Mouse (Mus musculus) retina, postnatal 7 days (tissue): ENCODE data around the gene Gpc6.

Source experiments
- DNase-seq: peaks from one replicate; pipeline ENCODE4 v3.0.0-alpha.2; 2012; ENCODE audit warnings: low read depth, low spot score

Gene Gpc6

DNA sequence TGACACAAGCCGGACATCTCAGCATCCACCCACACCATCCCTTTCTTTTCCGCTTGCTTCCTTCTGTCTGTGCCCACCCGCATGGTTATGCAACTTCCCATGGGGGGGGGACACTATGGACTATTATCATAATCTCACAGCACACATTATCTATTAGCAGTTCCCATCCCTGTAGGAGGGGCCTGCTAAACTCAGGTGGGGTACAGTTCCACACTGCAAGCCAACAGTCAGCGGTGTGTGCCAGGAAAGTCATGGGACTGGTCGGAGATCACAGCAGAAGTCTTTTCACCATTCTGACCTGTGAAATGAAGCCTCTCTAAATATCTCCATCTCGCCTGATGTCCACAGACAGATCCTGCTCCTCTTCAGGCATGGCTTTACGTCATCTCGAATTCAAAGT, 770.5 kb downstream of the Gpc6 start:
- no peak for DNase-seq

DNA sequence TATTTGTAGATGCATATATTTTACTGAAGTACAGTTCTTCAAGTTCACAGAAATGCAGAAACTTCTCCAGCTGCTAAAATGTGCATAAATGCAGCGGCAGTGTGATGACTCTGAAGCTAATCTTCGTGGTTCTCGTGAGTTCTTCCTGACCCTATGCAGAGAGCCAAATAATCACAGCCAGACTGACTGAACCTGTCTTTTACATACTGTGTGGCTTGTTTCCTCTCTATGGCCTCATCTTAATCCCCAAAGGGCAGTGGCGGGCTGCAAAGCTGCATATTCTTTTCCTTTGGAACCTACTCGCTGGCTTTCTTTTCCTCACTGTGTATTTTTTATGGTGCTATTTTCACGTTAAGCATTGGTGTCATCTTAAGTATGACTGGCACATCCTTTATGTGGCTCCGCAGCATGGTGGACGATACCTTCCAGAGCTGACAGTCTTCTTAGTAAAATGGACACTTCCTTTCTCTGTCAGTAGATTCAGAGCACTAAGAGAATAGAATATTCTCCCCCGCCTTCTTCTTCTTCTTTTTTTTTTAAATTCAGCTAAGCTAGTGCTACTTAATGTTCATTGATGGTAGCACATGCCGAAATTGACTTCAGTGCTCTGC, 775.7 kb downstream of the Gpc6 start:
- DNase-seq = no peak

DNA sequence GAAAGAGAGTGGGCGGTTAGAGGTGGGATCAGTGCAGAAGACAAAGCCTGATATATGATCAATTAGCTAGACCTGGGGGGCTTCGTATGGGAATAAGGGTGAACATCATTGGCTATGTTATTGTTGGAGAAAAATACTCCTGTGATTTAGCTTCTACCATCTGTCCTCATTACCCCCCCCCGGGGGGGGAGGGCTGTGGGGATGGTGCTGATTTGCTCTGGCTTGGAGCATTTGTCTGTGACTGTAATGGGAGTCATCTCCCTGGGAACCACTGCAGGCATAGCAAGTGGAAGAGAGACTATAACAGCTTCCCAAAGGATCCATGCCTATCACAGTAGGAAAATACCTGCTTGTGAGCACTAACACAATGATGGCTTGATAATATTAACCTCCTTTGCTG, 783.7 kb downstream of the Gpc6 start:
- DNase-seq = no peak

DNA sequence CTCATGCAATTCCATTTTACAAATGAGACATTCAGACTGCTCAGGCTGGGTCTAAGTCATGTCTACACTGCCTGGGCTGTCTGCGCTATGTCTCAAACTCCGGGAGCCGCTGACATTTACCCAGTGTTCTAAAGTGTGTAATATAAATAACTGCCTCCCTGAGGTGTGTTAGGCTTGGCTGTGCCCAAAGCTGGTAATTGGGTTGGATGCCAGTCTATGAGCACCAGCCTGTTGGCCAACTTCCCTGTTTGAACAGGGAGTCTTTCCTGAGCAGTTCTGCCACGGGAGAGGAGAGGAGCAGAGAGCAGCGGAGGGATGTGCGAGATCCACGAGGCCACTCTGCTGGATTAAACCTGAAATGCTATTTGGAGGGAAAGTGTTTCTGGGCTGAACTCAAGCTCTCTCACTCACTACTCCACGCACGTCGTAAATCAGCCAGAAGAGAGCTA, 785.4 kb downstream of the Gpc6 start:
- no peak for DNase-seq

DNA sequence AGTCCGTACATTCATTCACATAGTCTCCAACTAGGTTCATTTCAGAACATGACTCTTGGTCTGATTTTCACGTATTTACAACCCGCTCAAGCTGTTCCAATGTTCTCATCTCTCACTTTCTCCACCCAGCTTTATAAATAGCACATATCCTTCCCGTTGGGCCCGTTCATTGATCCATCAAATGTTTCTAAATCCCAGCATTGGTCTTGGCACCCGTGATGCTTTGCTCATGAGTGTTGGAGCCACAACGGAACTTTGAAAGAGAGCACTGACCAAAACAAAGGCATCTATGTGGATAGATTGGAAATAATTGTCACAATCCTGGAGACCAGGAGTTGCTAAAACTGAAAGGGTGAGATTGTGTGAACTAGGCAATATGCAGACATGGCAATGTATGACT, 787.2 kb downstream of the Gpc6 start:
- DNase-seq = no peak

DNA sequence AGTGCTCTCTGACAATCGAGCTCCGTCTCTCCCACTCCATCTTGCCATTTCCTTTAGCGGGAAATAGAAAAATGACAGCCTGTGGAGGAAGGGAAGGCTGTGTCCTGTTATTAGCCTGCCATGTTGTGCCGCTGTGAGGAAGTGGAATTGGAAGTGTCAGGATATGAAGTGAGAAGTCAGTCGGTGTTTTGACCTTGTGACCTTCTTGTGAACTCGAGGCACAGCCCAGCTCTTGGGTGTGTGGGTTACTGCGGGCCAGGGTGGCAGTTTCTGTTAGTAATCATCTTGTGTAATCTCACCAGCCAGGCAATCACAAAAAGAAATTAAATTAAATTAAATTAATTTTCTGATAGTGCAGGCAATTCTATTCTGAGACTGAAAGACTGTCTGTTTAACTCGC, 789.0 kb downstream of the Gpc6 start:
- DNase-seq = no peak

DNA sequence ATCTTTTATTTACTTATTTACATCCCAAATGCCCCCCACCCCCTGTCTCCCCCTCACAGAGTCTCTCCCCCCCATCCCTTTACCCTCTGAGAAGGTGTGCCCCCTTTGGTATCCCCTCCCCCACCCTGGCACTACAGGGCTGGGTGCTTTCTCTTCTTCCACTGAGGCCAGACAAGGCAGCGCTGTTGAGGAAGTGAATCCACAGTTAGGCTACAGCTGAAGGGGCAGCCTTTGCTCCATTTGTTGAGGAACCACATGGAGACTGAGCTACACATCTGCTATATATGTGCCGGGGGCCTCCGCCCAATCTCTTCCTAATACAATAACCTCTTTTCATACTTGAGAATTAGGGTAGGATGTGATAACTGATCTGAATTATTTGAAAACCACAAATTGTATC, 791.2 kb downstream of the Gpc6 start:
- DNase-seq = no peak

DNA sequence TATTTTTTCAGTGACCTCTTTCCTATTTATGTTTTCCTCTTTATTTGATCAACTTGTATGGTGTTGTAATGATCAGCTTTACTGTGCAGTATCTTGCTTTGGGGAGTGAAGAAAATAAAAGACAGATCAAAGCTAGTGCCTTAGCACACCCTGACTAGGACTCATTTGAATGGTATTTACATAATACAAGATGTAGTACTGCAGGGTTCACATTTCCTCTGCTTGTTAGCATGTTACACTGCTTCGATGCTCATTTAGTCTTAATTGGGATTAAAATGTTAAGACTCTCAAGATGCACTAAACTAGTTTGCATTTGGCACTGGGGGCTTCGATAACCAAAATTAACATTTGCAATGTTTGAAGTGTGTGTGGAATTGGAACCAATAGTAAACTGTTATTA, 803.6 kb downstream of the Gpc6 start:
- DNase-seq = no peak

DNA sequence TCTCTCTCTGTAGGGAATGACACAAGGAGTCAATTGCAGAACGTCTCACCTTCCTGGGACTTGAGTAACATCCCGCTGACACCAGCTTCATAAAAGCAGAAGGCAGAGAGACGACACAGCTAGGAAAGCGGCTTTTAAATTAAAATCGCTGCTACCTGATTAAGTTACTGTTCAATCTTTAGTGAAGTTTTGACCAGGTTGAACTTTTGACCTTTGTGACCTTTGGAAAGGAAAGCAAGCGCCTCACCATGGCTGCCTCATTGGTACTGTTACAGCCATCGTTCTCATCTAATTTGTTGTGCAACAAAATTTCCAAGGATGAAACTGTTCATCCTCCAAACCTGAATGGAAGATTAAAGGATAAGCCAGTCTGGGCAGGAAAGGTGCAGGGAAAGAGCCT, 830.1 kb downstream of the Gpc6 start:
- no peak for DNase-seq

DNA sequence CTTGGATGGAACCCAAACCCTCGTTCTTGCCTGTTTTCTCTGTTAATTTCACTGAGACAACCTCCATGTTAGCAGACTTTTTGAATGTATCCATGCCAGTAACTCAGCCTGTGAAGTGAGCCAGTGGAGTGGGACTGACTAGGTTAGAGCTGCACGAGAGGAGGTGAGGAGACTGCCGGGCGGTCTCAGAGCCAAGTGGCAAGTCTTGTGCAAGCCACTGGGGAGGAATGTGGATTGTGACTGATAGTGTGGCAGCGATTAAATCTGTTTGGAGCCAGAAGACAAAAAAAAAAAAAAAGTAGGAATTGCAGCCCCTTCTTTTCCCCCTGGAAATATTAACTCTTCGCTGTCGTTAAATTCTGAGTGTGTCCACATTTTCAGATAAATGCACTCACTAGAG, 831.4 kb downstream of the Gpc6 start:
- no peak for DNase-seq

DNA sequence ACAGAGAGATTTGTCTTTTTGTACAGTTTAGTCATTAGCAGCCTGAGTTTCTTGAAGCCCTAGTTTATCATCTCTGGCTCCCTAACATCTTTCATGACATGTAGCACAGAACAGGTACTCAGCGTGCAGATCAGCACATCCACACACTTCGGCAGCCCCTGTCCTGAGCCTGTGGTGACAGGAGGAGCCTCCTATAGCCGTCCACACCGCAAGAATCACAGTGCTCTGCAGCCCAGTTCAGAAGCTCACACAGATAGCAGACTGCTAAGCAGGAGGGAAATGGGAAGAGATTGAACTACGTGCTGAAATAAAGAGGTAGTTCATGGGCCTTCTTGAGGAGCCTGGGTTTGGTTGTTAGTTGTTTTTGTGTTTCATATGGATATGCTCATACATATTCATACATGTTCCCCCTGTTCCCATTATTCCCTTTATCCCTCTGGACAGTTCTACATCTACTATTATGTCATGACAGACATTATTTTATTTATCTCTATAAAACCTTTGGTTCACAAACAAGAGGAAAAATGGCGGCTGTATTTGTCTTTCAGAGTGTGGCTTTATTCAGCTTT, 832.8 kb downstream of the Gpc6 start:
- DNase-seq = no peak

DNA sequence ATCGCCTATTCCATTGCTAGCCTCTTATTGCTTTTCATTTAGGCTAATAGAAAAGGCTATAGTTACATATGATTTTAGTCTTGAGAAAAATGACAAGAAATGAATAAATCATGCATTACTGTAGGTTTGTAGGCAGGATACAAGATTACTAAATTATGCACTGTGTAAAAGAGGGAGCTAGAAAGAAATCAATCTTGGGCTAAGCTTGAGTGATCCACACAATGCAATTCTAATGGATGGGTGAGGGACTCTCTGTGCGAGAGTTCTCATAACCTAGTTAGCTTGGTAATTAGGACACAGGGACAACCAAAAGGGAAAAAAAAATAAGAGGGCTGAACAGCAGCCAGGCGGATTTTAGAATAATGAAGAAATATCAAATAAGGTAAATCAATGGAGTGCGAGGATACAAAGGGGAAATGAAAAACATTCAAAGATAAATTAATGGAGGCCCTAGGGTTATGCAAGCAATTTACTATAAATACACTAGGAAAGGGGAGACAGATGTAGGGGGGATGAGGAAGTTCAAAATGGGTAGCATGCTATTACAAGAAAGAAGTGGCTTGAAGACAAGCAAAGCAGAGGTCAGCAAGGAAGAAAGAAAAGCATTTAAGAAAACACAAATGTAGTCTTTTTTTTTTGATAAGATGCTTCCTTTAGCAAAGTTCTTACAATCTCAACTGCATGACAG, 835.9 kb downstream of the Gpc6 start:
- no peak for DNase-seq

DNA sequence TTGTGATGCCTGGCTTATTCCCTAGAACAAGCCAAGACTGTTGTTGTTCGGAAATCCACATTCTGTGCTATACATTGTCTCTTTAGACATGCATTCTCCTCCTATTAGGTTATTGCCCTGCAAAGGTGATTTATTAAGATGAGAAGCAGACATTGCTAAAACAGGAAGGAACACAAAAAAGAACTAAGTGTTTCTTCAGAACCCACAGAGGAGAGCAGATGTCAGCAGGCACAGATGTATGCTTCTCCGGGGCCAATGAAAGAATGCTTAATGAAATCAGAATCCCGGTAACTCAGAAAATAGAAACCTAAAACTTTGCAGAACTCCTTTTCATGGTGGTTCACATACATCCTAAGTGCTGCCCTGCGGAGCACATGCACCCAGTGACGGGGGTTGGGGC, 837.8 kb downstream of the Gpc6 start:
- DNase-seq = no peak

DNA sequence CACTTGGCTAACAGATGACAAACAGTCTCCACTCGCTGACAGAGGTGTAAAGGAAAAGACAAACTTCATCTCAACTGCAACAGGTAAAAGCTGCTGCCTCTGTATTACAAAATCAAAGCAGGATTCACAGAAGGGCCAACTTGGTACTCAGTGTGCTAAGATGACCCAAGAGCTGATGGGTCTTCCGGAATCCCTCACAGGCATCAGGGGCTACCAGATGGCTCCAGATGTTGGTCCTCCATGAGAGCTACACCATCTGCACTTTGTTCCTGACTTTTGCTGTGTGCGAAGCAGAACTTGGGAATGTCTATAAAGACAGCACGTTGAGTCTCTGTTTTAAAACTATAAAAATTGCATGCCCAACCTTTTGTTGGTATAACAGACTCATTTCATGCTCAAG, 842.7 kb downstream of the Gpc6 start:
- no peak for DNase-seq

DNA sequence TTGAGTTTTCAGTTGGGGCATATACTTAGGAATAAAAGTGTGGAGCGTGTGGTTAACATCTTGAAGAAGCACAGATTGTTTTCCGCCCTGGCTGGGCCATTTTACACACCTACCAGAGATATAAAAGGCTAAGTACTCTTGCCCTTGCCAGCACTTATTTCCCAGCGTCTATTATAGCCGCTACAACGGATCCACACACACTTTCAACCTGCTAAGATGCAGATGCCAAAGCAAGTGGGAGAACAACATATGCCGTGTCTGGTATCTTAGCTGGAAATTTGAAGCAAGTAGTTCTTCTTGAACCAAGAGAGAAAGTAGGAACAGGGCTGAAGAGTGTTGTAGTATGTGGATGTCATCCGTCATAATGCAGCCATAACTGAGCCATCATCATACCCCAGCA, 843.6 kb downstream of the Gpc6 start:
- no peak for DNase-seq

DNA sequence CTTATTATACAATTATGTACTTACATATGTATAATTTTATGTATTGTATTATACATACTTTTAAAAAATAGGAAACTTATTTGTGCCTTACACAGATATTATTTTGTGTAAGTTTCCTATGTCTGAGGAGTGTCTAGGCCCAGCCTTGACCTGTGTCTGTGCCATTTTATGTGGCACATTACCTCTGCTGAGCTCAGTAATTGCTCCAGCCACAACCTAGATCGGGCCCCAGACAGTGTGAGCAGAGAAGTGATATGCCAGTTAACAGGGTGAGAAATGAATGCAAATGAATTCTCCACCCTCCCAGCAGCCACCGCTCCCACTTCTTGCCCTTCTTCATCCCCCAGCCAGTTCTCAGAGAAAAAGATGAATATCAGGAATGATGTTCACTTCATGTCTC, 848.3 kb downstream of the Gpc6 start:
- no peak for DNase-seq

DNA sequence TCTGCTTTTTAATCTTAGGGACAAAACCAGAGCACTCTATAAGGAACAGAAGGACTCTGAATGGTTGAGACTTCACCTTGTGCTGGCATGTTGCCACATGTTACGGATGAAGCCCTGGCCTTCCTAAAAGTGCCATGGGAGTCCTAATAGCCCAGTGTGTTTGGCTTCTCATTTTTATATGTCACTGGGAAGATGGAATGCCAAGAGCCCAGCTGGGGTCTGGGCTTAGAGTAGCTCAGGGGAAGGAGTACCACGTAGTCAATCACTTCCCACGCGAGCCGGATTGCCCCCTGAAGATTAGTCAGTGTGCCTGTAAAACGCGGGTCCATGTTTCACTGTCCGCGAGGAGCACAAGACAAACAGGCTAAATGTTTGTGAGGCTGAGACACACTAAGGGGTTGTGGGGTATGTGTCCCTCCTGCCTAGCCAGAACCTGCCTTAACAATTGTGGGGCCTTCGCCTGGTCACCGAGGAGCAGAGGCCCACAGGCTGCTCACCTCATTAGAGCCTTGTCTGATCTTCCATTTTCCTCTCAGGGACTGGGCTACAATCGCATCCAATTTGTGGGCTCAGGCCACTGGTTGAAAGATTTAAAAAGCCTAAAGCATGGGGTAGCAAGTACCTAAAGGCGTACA, 852.9 kb downstream of the Gpc6 start:
- no peak for DNase-seq

DNA sequence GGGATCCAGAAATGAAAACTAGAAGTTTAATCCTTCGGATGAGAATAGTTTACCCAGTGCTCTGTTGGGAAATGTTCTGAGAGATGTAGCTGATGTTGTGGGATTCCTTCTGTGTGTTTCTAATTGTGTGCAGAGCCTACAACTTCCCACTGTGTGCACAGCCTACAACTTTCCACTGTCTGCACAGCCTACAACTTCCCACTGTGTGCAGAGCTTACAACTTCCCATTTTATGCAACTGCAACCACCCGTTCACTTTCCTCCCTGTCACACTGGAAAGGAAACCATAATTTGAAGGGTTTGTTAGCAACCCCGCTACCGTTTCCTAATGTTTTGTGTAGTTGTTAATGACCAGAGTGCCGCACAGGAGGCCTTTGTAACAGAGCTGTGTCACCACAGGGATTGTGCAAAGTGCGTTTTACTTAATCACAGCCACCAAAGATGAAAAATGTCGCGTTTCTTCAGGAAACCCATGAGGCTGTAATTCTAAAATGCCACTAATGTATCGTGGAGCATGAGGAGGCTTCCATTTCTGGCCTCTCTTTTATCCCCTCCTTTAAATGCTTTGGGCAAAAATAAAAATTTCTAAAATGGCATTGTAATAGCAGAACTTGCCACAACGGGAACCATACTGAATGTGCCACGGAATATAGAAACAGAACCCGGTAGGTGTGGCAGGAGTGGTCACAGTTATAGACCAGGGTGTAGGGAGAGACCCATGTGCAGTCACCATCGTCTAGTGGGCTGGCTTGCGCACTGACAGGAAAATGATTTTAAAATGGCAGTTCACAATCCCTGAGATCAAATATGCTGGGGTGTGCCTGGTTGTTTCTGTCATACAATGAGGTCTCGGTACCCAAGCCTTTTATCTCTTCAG, 853.7 kb downstream of the Gpc6 start:
- DNase-seq = no peak

DNA sequence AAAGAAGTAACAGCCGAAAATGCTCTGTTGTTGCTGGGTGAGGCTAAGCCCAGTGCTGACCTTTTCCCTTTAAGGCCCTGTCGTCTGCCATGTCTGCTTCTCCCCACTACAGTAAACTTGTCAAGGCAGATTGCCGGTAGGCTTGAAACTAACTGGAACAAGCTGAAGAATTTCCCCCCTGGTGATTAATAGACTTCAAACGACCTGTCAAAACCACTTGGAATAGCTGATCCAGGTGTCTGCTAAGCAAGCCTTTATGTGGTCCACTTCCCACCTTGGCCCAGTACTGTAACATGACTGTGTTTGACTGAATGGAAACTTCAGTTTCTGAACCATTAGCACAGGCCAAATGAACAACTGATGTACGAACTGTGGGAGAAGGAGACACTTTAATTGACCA, 856.6 kb downstream of the Gpc6 start:
- no peak for DNase-seq

DNA sequence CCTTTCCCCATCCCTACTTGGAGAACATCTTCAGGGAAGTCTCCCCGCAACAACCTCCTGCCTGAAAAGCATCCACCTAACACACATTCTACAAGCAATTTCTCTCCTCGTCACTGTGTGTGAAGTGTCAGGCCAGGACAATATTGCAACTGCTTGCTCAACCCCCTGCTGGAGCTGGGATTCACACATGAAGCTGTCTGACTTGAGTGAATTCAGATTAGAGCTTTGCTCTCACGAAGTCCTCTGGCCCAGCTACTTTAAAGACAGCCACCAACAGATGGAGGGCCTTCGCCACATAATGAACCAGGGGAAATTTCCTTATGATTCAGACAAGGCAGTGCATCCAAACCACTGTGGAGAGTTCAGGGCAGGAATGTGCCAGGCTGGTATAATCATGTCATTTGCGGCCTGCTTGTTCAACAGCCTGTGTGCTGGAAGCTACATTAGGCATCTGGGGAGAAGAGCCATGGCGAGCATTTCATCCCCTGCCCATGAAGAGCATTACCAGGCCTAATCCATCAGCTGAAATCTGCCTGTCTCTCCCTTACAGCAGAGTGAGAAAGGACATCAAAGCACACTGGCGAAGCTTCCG, 858.7 kb downstream of the Gpc6 start:
- DNase-seq = peak; percentile 8

DNA sequence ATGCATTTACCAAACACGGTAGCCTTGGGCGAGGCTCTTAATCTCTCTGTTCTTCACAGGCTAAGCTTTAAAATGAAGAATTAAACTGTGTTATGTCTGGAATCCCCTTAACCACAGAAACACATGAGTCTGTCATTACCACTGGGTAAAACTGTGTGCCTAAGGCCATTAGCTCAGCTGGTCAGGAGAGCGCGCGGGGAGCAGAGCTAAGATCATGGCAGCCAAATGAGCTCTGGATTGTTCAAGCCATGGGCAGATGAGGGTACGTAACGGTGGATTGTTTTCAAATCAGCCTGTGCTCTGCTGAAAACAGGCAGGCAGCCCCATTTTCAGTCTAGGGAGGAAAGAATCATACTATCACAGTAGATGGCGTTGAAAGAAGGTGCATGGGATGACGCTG, 859.8 kb downstream of the Gpc6 start:
- no peak for DNase-seq
